Mouse (Mus musculus) left cerebral cortex, adult 6 months (tissue): ENCODE results near the gene Tas2r118. TPM values are rescaled to one million over a fixed set of nuclear protein-coding genes. Genes with fewer than 3 reads are reported as not detected.

Experiments
- long read RNA-seq, 2 experiments: library from polyadenylated mRNA; unstranded; transcript quantifications; one replicate each; pipeline ENCODE4 v2.0.0; 2019 to 2020
- polyA plus RNA-seq: library from polyadenylated mRNA; unstranded; fragments of <200 nt; fragmentation: Nextera tagmentation; gene quantifications from 2 replicates; pipeline ENCODE4 v1.2.3, GENCODE M21; 2021

The Tas2r118 gene
- not detected in 2 replicates for polyA plus RNA-seq
- long read RNA-seq, experiment 1, result 0 reads
- long read RNA-seq, experiment 2, result 0 reads

GRCm38 (mm10) chr6:23969960-23970359, at the start of gene Tas2r118:
Gene Tas2r118 (minus strand): TSS chr6:23970060.

Other genes with a start within 250 kb of the Tas2r118 start
- gene Cadps2, start 130.6 kb downstream of the Tas2r118 start, polyA plus RNA-seq, result 16.5 and 17.2 TPM in 2 replicates
- gene Slc13a1, start 198.0 kb upstream of the Tas2r118 start, polyA plus RNA-seq, result 0.06 TPM in 1 of 2 replicates, not detected in the other